Mouse (Mus musculus): ENCODE data around the gene Ccdc171.

DNA sequence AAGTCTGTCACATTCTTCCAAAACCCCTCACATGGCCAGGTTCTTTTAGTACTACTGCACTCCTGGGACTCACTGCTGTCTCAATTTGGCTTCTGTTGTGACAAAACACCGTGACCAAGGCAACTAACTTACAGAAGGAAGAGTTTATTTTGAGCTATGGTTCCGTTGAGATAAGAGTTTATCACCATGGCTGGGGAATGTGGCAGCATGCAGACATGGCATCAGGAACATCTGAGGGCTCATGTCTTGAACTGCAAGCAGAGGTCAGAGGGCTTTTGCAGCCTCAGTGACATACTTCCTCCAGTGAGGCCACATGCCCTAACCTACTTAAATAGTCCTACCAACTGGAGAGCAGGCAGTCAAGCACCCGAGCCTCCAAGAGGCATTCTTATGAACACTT, 51.0 kb downstream of the Ccdc171 start:
- no peak for TF ChIP-seq POLR2A (IDR thresholded peaks at IDR 0.05; ENCODE audit: borderline replicate concordance, insufficient read depth, low read length)
- TF ChIP-seq CTCF (IDR thresholded peaks at IDR 0.05; ENCODE audit: borderline replicate concordance, insufficient read depth, low read depth, low read length) = no peak
